Mouse (Mus musculus): Measurements from ENCODE around the gene Setd5. TPM values are rescaled to one million over a fixed set of nuclear protein-coding genes. Genes with fewer than 3 reads are reported as not detected.

Setd5 gene
- polyA plus RNA-seq, 1 experiment: 22.5 TPM

DNA sequence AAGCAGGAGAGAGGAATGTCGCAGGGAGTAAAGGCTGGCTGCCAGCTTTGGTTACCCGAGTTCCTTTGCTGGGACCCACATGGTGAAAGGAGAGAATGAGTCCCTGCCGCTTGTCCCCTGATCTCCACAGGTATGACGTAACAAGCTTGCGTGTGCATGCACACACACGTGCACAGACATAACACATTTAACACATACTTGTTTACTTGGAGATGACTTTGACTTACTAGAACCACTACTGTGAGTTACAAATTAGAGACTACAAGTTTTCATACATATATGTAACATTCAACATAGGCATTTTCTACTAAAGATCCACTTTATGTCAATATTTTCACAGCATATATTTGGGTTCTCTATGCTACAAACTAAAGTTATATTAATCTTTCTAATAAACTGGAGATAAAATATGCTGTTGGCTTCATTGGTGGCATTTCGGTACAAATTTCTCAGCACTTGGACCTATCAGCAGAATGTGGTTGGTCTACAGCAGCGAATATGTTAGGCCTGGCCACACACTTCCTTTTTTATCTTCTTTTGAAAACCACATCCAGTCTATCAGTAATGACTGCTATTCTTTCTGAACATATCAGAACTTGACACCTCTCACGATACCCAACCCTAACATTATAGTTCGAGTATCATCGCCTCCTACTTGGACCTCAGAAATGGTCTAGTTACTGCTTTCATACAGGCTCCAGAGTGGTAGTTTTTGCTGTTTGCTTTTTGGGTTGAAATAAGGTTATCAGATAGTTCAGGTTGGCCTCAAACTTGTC lies 35.8 kb upstream of the Setd5 start:
- H3K4me3 ChIP-seq (ENCODE audit: extremely low read depth, insufficient read depth, insufficient read length): no peak overlapping the region
- H3K27ac ChIP-seq (ENCODE audit: insufficient read depth, low read length): no peak overlapping the region
- H3K36me3 ChIP-seq (ENCODE audit: control insufficient read depth, insufficient read depth, low read length): no peaks in the 10 kb centered on the region
- TF ChIP-seq CTCF (IDR thresholded peaks at IDR 0.05; ENCODE audit: extremely low read depth, insufficient read depth, insufficient read length, insufficient replicate concordance) (no peak), POLR2A (IDR thresholded peaks at IDR 0.05; ENCODE audit: low read depth, low read length) (no peak)
- H3K4me1 ChIP-seq (ENCODE audit: control insufficient read depth, insufficient read depth, insufficient read length): peaks cover 10% of the 10 kb centered on the region; the same call in 1 of the 2 replicates
- no peak for DNase-seq (ENCODE audit: low read depth in 1 of 2, low spot score in 2 of 2)
- no peaks in the 10 kb centered on the region for H3K27me3 ChIP-seq (ENCODE audit: control insufficient read depth, insufficient read depth, low read length)
- WGBS: 59% methylated on average over 11 of the region's 11 CpGs

- peak overlapping the region; percentile 95 for H3K4me3 ChIP-seq (ENCODE audit: extremely low read depth, insufficient read depth, insufficient read length)
- peak overlapping the region; percentile 87 for H3K27ac ChIP-seq (ENCODE audit: insufficient read depth, low read length)
- H3K27me3 ChIP-seq (ENCODE audit: control insufficient read depth, insufficient read depth, low read length): no peaks in the 10 kb centered on the region
- DNase-seq (ENCODE audit: low read depth in 1 of 2, low spot score in 2 of 2): peak in 1 of 2 experiments; percentile 3
- TF ChIP-seq CTCF (IDR thresholded peaks at IDR 0.05; ENCODE audit: extremely low read depth, insufficient read depth, insufficient read length, insufficient replicate concordance) (no peak), POLR2A (IDR thresholded peaks at IDR 0.05; ENCODE audit: low read depth, low read length) (no peak)
- H3K4me1 ChIP-seq (ENCODE audit: control insufficient read depth, insufficient read depth, insufficient read length): peaks cover 11% of the 10 kb centered on the region; the same call in 1 of the 2 replicates
- WGBS: under 1% methylated on average over 11 of the region's 11 CpGs
- H3K36me3 ChIP-seq (ENCODE audit: control insufficient read depth, insufficient read depth, low read length): peaks cover 4% of the 10 kb centered on the region
These were observed 31.6 kb upstream of the Setd5 start for GRCm38 (mm10) chr6:113045575-113045974.

- peak; percentile 96 for DNase-seq (ENCODE audit: low read depth in 1 of 2, low spot score in 2 of 2)
These were observed 30.9 kb upstream of the Setd5 start, which contains the start of gene Thumpd3 for GRCm38 (mm10) chr6:113046041-113046975. Gene Thumpd3, plus strand, starts transcription at chr6:113046225.

DNA sequence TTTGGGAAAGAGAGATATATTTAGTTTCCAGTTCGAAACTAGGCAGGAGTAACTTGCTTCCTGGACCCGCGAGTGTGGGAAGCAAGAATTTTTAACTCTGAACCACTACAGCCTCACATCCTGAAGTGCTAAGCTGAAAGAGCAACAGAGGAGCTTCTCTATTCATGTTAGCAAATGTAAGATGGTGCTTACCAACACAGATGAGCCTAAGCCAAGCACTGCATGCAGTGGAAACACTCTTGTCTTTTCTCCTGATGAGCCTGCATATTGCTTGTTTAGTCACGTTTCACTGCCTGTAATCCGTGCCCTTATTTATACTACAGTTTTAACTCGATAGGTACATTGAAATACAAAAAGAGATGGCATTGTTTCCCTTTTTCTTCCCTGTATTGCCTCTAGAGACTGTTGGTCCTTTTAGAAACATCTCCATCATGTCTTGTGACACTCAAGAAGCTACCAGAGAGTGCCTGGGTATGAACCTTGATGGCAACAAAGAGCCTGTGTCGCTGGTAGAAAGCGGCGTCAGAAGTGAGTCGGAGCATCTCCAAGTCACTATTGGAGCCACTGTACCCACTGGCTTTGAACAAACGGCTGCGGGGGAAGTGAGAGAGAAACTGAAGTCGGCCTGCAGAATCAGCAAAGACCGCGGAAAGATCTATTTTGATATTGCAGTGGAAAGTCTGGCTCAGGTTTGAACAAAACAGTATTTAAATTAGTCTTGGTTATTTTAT lies 30.0 kb upstream of the Setd5 start:
- TF ChIP-seq CTCF (IDR thresholded peaks at IDR 0.05; ENCODE audit: extremely low read depth, insufficient read depth, insufficient read length, insufficient replicate concordance): no peak
- TF ChIP-seq POLR2A (IDR thresholded peaks at IDR 0.05; ENCODE audit: low read depth, low read length): no peak
- 11% methylated on average over 15 of the region's 15 CpGs for WGBS
- H3K4me1 ChIP-seq (ENCODE audit: control insufficient read depth, insufficient read depth, insufficient read length): peaks cover 11% of the 10 kb centered on the region; the same call in 1 of the 2 replicates
- H3K27me3 ChIP-seq (ENCODE audit: control insufficient read depth, insufficient read depth, low read length): no peaks in the 10 kb centered on the region
- peaks cover 12% of the 10 kb centered on the region for H3K36me3 ChIP-seq (ENCODE audit: control insufficient read depth, insufficient read depth, low read length)
- peak overlapping the region; percentile 6 for H3K4me3 ChIP-seq (ENCODE audit: extremely low read depth, insufficient read depth, insufficient read length)
- peak; percentile 29 to 49 for DNase-seq (ENCODE audit: low read depth in 1 of 2, low spot score in 2 of 2)
- peak overlapping the region; percentile 95 for H3K27ac ChIP-seq (ENCODE audit: insufficient read depth, low read length)

More at GRCm38 (mm10) chr6:113046041-113046975, 30.9 kb upstream of the Setd5 start, which contains the start of gene Thumpd3:
- 1% methylated on average over 59 of the region's 59 CpGs for WGBS
- Histone ChIP-seq H3K27ac (ENCODE audit: insufficient read depth, low read length) (peak within 1 kb of the TSS; percentile 95), H3K4me1 (ENCODE audit: control insufficient read depth, insufficient read depth, insufficient read length) (peaks cover 11% of the 10 kb centered on the region; the same call in 1 of the 2 replicates), H3K36me3 (ENCODE audit: control insufficient read depth, insufficient read depth, low read length) (peaks cover 9% of the 10 kb centered on the region), H3K27me3 (ENCODE audit: control insufficient read depth, insufficient read depth, low read length) (no peaks in the 10 kb centered on the region), H3K4me3 (ENCODE audit: extremely low read depth, insufficient read depth, insufficient read length) (peak within 1 kb of the TSS; percentile 95)
- TF ChIP-seq POLR2A (IDR thresholded peaks at IDR 0.05; ENCODE audit: low read depth, low read length) (peak; percentile 78), CTCF (IDR thresholded peaks at IDR 0.05; ENCODE audit: extremely low read depth, insufficient read depth, insufficient read length, insufficient replicate concordance) (no peak)

GRCm38 (mm10) chr6:113048371-113048770 lies 28.8 kb upstream of the Setd5 start:
- H3K4me3 ChIP-seq (ENCODE audit: extremely low read depth, insufficient read depth, insufficient read length): no peak overlapping the region
- peaks cover 13% of the 10 kb centered on the region for H3K36me3 ChIP-seq (ENCODE audit: control insufficient read depth, insufficient read depth, low read length)
- WGBS: 86% methylated on average over 2 of the region's 2 CpGs
- TF ChIP-seq POLR2A (IDR thresholded peaks at IDR 0.05; ENCODE audit: low read depth, low read length): no peak
- no peak for TF ChIP-seq CTCF (IDR thresholded peaks at IDR 0.05; ENCODE audit: extremely low read depth, insufficient read depth, insufficient read length, insufficient replicate concordance)
- H3K27me3 ChIP-seq (ENCODE audit: control insufficient read depth, insufficient read depth, low read length): no peaks in the 10 kb centered on the region
- no peak for DNase-seq (ENCODE audit: low read depth in 1 of 2, low spot score in 2 of 2)
- H3K27ac ChIP-seq (ENCODE audit: insufficient read depth, low read length): peak overlapping the region; percentile 29; the same call in 1 of the 2 replicates
- peaks cover 11% of the 10 kb centered on the region; the same call in 1 of the 2 replicates for H3K4me1 ChIP-seq (ENCODE audit: control insufficient read depth, insufficient read depth, insufficient read length)

GRCm38 (mm10) chr6:113049159-113049558 lies 28.0 kb upstream of the Setd5 start:
- Histone ChIP-seq H3K4me1 (ENCODE audit: control insufficient read depth, insufficient read depth, insufficient read length) (peaks cover 11% of the 10 kb centered on the region; the same call in 1 of the 2 replicates), H3K36me3 (ENCODE audit: control insufficient read depth, insufficient read depth, low read length) (peaks cover 13% of the 10 kb centered on the region), H3K27me3 (ENCODE audit: control insufficient read depth, insufficient read depth, low read length) (no peaks in the 10 kb centered on the region), H3K4me3 (ENCODE audit: extremely low read depth, insufficient read depth, insufficient read length) (no peak overlapping the region), H3K27ac (ENCODE audit: insufficient read depth, low read length) (no peak overlapping the region)
- TF ChIP-seq CTCF (IDR thresholded peaks at IDR 0.05; ENCODE audit: extremely low read depth, insufficient read depth, insufficient read length, insufficient replicate concordance) (no peak), POLR2A (IDR thresholded peaks at IDR 0.05; ENCODE audit: low read depth, low read length) (no peak)
- 84% methylated on average over 3 of the region's 3 CpGs for WGBS
- no peak for DNase-seq (ENCODE audit: low read depth in 1 of 2, low spot score in 2 of 2)
